Mouse (Mus musculus) kidney, embryonic 15.5 days (tissue): ENCODE results near the gene L3mbtl1. TPM values are rescaled to one million over a fixed set of nuclear protein-coding genes. Genes with fewer than 3 reads are reported as not detected.
"Not testable (repeated sequence)": the region's sequence is repeated elsewhere in the genome, so short reads cannot be mapped to it uniquely, and the experiment has no call there.

ENCODE experiments used
- ATAC-seq: fragments of 200-750 bp; cut with Nextera tagmentation; replicated peaks from 2 replicates; pipeline ENCODE4 v1.8.0; 2017; ENCODE audit warnings: moderate TSS enrichment; ENCODE audit not compliant: low FRiP score
- H3K27ac ChIP-seq: fragments of 300-500 bp; sonication (generic); 2 replicates; pipeline ENCODE4 v1.5.1; 2015; ENCODE audit warnings: mild to moderate bottlenecking, inconsistent platforms
- H3K27me3 ChIP-seq: fragments of 300-500 bp; sonication (generic); 2 replicates; pipeline ENCODE4 v1.6.1; 2015; ENCODE audit warnings: inconsistent platforms
- H3K36me3 ChIP-seq: fragments of 300-500 bp; sonication (generic); 2 replicates; pipeline ENCODE4 v1.6.1; 2015; ENCODE audit warnings: inconsistent platforms
- H3K4me1 ChIP-seq: fragments of 300-500 bp; sonication (generic); 2 replicates; pipeline ENCODE4 v1.6.1; 2015; ENCODE audit warnings: inconsistent platforms
- H3K4me2 ChIP-seq: fragments of 300-500 bp; sonication (generic); 2 replicates; pipeline ENCODE4 v1.6.1; 2015; ENCODE audit warnings: moderate library complexity, mild to moderate bottlenecking, inconsistent platforms
- H3K4me3 ChIP-seq: fragments of 300-500 bp; sonication (generic); replicated peaks from 2 replicates; pipeline ENCODE4 v1.5.1; 2015; ENCODE audit warnings: mild to moderate bottlenecking, inconsistent platforms
- H3K9ac ChIP-seq: fragments of 300-500 bp; sonication (generic); 2 replicates; pipeline ENCODE4 v1.6.1; 2015; ENCODE audit warnings: mild to moderate bottlenecking, inconsistent platforms
- H3K9me3 ChIP-seq: fragments of 300-500 bp; sonication (generic); replicated peaks from 2 replicates; pipeline ENCODE4 v1.6.1; 2016; ENCODE audit warnings: inconsistent platforms
- WGBS: fragments of 180-500 bp; shearing (Covaris S2); methylation state at CpG from one replicate; pipeline ENCODE4 v1.1.7; 2015; ENCODE audit warnings: mixed read lengths; 5-methylcytosine and 5-hydroxymethylcytosine counted together
- polyA plus RNA-seq: library from polyadenylated mRNA; unstranded; fragments of >200 nt; fragmentation: Nextera tagmentation; extraction: Ambion mirVana; gene quantifications from 2 replicates; pipeline ENCODE4 v1.2.1, GENCODE M21; 2015

The L3mbtl1 gene
- 0.13 and 0.48 TPM in 2 replicates for polyA plus RNA-seq

DNA sequence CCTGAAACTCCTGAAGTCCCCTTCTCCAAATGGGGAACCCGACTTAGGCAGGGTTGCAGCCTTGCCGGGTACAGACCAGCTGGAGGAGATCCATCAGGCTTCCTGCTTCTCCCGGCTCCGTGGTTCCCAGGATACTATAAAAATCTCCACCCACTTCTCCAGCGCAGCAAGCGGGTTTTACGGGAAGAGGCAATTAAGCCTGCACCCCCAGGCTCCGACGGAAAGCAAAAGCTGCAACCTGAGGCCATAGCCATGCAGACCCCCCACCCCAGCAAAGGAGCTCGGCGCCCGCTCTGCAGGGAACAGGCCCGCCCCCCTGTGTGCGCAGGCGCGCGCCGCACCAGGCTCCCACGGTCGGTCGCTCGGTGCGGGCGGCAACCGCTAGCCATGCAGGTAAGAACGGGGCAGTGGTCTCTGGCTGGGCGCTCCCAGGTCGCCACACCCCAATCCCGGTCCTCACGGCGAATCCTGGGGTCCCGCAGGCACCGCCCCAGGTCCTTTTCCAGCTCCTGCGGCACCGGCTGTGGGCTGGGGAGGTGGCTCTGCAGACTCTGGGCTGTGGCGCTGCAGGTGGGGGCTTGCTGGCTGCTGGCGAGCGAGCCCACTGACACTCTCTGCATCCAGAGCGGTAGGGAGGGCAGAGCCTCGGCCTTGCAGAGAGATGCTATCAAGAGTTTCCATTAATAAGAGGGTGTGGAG, at the start of gene L3mbtl1:
Gene L3mbtl1 (plus strand): TSS at position 325 of the 699 bp plus-strand sequence.
- WGBS, result under 1% methylated on average over 40 of the region's 40 CpGs
- Histone ChIP-seq H3K4me2 (peak within 1 kb of the TSS; percentile 98), H3K4me3 (peak within 1 kb of the TSS; percentile 58), H3K27me3 (peaks cover 34% of the 10 kb centered on the region), H3K4me1 (peaks cover 22% of the 10 kb centered on the region), H3K9me3 (no peaks in the 10 kb centered on the region), H3K36me3 (peaks cover 27% of the 10 kb centered on the region), H3K9ac (peak within 1 kb of the TSS; percentile 35), H3K27ac (no peak within 1 kb of the TSS)
- ATAC-seq, result peak; percentile 59

DNA sequence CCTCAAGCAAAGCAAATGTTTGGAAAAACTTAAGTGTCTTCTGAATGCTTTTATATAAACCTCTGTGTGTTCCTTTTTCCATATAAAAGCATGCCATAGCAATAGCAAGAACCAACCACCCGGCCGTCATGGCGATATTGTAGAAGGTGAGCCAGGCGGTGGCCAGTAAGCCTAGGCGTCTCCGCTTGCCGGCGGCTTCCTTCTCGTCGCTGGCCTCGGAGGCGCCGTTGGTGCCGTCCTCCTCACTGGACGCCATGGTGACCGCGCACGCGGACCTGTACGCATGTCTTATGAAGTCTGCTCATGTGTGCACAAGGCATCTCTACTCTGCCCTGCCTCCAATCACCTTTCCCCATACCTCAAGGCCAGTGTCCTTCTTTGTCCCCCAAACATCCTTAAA, 44.0 kb upstream of the L3mbtl1 start:
- H3K27ac ChIP-seq, H3K9me3 ChIP-seq, H3K4me1 ChIP-seq, H3K36me3 ChIP-seq, H3K27me3 ChIP-seq, H3K9ac ChIP-seq, H3K4me3 ChIP-seq, H3K4me2 ChIP-seq, ATAC-seq: not testable (repeated sequence)
- 95% methylated on average over 20 of the region's 20 CpGs for WGBS

DNA sequence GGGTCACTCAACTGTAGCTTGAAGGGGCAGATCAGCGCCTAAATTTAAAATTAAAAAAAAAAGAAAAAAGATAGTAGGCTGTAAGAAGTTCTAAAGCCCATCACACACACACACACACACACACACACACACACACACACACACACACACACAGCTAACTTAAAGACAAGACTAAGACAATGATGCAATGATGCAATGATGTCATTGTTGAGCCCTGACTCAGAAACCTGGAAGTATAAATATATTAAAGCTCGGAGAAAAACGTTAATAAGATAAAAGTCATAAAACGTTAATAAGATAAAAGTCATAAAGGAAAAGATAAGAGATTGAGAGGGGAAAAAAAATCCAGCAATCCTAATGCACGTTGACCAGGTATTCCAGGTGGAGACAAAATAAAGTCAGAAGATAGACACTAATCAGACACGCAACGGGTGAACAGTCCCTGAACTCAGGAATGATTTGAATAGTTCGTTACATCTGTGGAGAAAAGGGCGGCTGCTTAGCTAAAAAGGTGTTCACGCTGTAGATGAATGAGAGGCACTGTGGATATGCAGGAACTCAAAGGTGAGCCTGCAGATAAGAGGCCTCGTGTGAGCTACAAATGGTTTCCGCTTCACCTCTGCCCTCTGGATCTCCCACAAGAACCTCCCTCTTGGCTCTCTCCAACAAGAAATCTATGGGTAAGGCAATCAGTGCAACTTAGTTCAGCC, 43.2 kb upstream of the L3mbtl1 start:
- H3K27ac ChIP-seq, result no peak overlapping the region

DNA sequence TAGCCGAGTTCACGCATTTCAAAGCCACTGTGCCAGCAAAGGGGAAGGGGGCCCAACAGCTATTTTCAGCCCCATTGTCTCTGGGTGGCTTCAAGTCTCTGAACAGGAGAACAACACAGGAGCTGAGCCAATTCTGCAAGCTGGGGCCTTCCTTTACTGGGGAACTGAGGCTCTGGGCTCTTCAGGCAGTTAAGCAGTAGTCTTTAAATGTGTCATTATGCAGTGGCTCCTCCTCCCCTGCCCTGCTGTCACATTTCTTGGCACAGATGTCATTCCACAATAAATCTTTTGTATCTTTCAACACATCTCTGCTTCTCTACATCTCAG, 42.7 kb upstream of the L3mbtl1 start:
- H3K4me3 ChIP-seq, result no peak overlapping the region
- no peak overlapping the region for H3K4me2 ChIP-seq
- no peak for ATAC-seq
- no peaks in the 10 kb centered on the region for H3K36me3 ChIP-seq
- H3K9ac ChIP-seq, result no peak overlapping the region
- no peaks in the 10 kb centered on the region for H3K9me3 ChIP-seq
- 29% methylated on average over 2 of the region's 2 CpGs for WGBS
- H3K27ac ChIP-seq, result no peak overlapping the region
- H3K27me3 ChIP-seq, result no peaks in the 10 kb centered on the region; the same call in 1 of the 2 replicates
- no peaks in the 10 kb centered on the region for H3K4me1 ChIP-seq

More for the DNA sequence above, 43.2 kb upstream of the L3mbtl1 start:
- Histone ChIP-seq H3K4me1 (no peaks in the 10 kb centered on the region), H3K4me3 (no peak overlapping the region), H3K36me3 (no peaks in the 10 kb centered on the region), H3K27me3 (no peaks in the 10 kb centered on the region; the same call in 1 of the 2 replicates), H3K9ac (no peak overlapping the region), H3K9me3 (no peaks in the 10 kb centered on the region), H3K4me2 (no peak overlapping the region)
- ATAC-seq, result no peak
- WGBS, result 68% methylated on average over 12 of the region's 12 CpGs

DNA sequence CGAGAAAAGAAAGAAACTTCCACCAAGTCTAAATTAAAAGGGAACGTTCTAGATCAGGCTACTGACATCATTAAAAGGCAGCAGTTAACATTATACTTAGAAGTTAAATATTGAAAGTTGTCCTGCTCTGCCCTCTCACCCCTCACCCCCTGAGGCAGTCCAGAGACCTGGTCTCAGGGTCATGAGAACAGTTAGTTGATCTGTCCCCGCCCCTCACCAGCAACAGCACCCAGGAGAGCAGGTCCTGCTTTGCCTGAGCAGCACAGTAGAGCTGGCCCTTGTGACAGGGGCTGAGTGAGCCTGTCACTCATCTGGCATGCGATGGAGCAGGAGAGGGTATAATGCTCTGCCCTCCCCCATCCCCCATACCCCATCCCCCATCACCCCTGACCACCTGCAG, 37.4 kb upstream of the L3mbtl1 start:
- WGBS, result 61% methylated on average over 4 of the region's 4 CpGs
- H3K36me3 ChIP-seq, result no peaks in the 10 kb centered on the region
- H3K4me2 ChIP-seq, result no peak overlapping the region
- no peaks in the 10 kb centered on the region for H3K9me3 ChIP-seq
- peaks cover 4% of the 10 kb centered on the region; the same call in 1 of the 2 replicates for H3K27me3 ChIP-seq
- ATAC-seq, result no peak; the same call in 1 of the 2 replicates
- no peak overlapping the region for H3K9ac ChIP-seq
- no peaks in the 10 kb centered on the region for H3K4me1 ChIP-seq
- H3K27ac ChIP-seq, result 0 out of 2 replicates have a peak overlapping the region, but pooled peaks have one; percentile 6
- H3K4me3 ChIP-seq, result no peak overlapping the region

DNA sequence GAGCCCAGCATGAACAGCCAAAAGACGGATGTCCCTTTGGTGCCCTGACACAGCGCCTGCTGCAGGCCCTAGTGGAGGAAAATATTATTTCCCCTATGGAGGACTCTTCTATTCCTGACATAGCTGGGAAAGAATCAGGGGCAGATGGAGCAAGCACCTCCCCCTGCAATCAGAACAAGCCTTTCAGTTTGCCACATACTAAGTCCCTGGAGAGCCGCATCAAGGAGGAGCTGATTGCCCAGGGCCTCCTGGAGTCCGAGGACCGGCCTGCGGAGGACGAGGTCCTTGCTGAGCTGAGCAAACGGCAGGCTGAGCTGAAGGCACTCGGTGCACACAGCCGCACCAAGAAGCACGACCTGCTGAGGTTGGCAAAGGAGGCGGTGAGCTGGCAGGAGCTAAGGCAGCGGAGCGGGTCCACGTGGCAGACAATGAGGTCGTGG, 35.2 kb upstream of the L3mbtl1 start:
- ATAC-seq, result no peak

DNA sequence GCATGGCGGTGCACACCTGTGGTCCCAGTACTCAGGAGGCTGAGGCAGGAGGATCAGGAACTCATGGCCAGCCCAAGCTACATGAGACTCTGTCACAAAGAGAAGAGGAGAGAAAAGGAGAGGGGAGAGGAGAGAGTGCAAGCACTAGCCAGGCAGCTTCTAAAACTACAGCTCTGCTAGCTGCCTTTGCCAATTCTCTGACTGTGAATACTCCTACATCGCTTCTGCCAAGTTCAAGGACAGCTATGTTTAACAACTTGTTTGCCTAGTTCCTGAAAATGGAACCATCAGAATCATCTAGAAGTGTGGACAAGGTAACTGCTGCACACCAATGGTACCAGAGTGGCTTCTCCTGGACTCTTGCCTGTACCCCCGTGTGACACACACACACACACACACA, 29.2 kb upstream of the L3mbtl1 start:
- no peaks in the 10 kb centered on the region for H3K9me3 ChIP-seq
- no peaks in the 10 kb centered on the region for H3K4me1 ChIP-seq
- no peak overlapping the region for H3K27ac ChIP-seq
- peaks cover 39% of the 10 kb centered on the region for H3K27me3 ChIP-seq
- no peaks in the 10 kb centered on the region for H3K36me3 ChIP-seq
- H3K4me3 ChIP-seq, result no peak overlapping the region
- ATAC-seq, result no peak
- no peak overlapping the region for H3K9ac ChIP-seq
- 65% methylated on average over 3 of the region's 3 CpGs for WGBS
- no peak overlapping the region for H3K4me2 ChIP-seq

More for the DNA sequence above, 35.2 kb upstream of the L3mbtl1 start:
- Histone ChIP-seq H3K4me3 (no peak overlapping the region), H3K9ac (no peak overlapping the region), H3K27ac (no peak overlapping the region), H3K4me1 (no peaks in the 10 kb centered on the region), H3K36me3 (no peaks in the 10 kb centered on the region), H3K9me3 (no peaks in the 10 kb centered on the region), H3K27me3 (peaks cover 4% of the 10 kb centered on the region; the same call in 1 of the 2 replicates), H3K4me2 (no peak overlapping the region)
- WGBS, result 44% methylated on average over 16 of the region's 16 CpGs

DNA sequence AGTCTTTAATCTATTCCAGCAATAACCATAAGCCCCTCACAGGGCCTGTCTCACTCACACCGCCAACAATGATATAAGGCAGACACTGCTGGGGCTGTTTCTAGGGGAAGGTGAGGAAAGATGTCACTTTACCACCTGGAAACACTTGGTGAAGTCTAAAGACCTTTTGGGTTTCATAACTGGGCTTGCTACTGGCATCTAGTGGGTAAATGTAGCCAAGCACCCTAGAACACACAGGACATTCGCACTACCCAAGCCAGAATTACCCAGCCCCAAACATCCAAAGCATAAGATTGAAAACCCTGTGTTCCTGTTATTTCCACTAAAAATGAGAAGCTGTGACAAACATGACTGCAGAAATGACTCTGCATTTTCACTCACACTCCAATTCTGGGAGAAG, 28.8 kb upstream of the L3mbtl1 start:
- H3K36me3 ChIP-seq, result no peaks in the 10 kb centered on the region
- no peaks in the 10 kb centered on the region for H3K4me1 ChIP-seq
- H3K9ac ChIP-seq, result no peak overlapping the region
- no peak overlapping the region for H3K4me2 ChIP-seq
- H3K27me3 ChIP-seq, result peaks cover 39% of the 10 kb centered on the region
- H3K9me3 ChIP-seq, result no peaks in the 10 kb centered on the region
- ATAC-seq, result no peak
- H3K4me3 ChIP-seq, result no peak overlapping the region
- 58% methylated on average over 2 of the region's 2 CpGs for WGBS
- no peak overlapping the region for H3K27ac ChIP-seq

DNA sequence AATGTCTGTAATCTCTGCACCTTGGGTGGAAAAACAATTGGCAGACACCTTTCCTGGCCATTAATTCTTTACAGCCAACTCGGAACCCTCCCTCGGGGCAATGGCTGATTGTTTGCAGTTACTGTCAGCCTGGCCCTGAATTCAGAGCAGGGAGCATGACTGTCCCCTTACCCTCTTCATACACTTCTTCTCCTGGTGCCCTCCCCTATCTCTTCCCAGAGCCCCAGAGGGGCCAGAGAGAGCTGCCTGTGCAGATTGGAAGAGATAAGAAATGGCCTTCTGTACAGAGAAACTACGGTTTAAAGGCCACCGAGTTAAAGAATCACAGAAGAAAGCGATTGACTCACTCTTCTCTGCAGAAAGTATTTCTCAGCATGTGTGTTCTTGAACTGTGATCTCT, 23.3 kb upstream of the L3mbtl1 start:
- Histone ChIP-seq H3K9ac (no peak overlapping the region), H3K27me3 (peaks cover 36% of the 10 kb centered on the region), H3K4me2 (no peak overlapping the region), H3K4me3 (no peak overlapping the region), H3K36me3 (no peaks in the 10 kb centered on the region), H3K27ac (no peak overlapping the region), H3K9me3 (no peaks in the 10 kb centered on the region), H3K4me1 (no peaks in the 10 kb centered on the region)
- no peak for ATAC-seq
- WGBS, result 42% methylated on average over 5 of the region's 5 CpGs

DNA sequence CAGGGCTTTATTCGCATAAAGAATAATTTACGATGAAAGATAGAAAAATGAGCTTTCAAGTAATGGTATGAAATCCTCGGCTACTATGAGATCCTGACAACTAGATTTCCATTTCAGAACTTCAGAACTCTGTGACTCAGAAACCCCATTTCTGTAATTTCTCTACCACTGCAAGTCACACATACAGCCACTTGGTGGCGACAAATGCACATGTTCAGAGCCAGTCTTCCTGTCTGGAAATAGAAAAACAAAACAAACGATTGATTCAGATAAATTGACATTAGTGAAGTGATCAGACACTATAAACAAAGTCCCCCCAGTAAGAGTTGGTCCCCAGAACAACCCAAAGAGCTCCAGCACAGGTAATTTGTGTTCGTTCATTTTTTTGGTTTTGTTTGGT, 21.1 kb upstream of the L3mbtl1 start:
- Histone ChIP-seq H3K36me3 (no peaks in the 10 kb centered on the region), H3K9ac (no peak overlapping the region), H3K4me1 (no peaks in the 10 kb centered on the region), H3K4me2 (no peak overlapping the region), H3K27ac (no peak overlapping the region), H3K27me3 (peaks cover 19% of the 10 kb centered on the region), H3K9me3 (no peaks in the 10 kb centered on the region), H3K4me3 (no peak overlapping the region)
- 16% methylated on average over 6 of the region's 6 CpGs for WGBS
- ATAC-seq, result no peak

DNA sequence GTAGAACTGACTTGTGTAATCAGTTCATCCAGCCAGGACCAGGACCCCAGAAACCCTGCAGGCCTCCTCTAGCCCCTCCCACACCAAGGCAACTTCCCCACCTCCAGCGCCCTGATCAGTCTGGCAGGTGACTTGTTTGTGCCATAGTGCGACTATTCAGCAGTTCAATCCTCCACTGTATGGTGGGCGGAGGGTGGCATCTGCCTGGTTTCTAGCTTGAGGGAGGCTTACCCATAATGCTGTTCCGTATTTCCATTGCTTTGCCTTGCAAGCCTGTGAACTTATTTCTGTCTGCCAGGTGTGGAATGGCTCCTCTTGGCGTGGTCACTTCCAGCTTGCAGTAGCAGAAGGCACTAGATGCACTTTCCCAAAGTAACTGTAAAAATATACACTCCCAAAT, 20.4 kb upstream of the L3mbtl1 start:
- H3K9ac ChIP-seq, result no peak overlapping the region
- no peak for ATAC-seq
- WGBS, result 76% methylated on average over 5 of the region's 5 CpGs

DNA sequence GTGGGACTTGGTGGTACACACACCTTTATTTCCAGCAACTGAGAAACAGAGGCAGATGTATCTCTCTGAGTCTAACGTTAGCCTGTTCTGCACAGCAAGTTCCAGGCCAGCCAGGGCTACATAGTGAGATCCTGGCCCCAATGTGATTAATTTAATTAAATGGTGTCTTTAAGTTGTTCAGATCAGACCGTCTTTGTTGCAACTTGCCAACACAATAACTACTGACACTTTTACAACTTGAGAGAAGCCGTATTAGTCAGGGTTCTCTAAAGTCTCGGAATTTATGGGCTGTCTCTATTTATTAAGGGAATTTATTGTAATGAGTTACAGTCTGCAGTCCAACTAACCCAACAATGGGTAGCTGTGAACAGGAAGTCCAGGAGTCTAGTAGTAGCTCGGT, 19.1 kb upstream of the L3mbtl1 start:
- Histone ChIP-seq H3K27me3 (peaks cover 21% of the 10 kb centered on the region), H3K4me2 (no peak overlapping the region), H3K36me3 (no peaks in the 10 kb centered on the region), H3K4me1 (peaks cover 3% of the 10 kb centered on the region; the same call in 1 of the 2 replicates), H3K9ac (no peak overlapping the region), H3K9me3 (no peaks in the 10 kb centered on the region), H3K27ac (no peak overlapping the region), H3K4me3 (no peak overlapping the region)
- ATAC-seq, result no peak
- 38% methylated on average over 5 of the region's 5 CpGs for WGBS

More for the DNA sequence above, 20.4 kb upstream of the L3mbtl1 start:
- Histone ChIP-seq H3K9me3 (no peaks in the 10 kb centered on the region), H3K27ac (no peak overlapping the region), H3K4me3 (no peak overlapping the region), H3K27me3 (peaks cover 19% of the 10 kb centered on the region), H3K4me2 (no peak overlapping the region), H3K4me1 (no peaks in the 10 kb centered on the region), H3K36me3 (no peaks in the 10 kb centered on the region)
